Mouse (Mus musculus) spleen, adult 2 months (tissue): ENCODE results near the gene Rbm26.

ENCODE experiments used
- CTCF ChIP-seq: fragments of 200-500 bp; IDR thresholded peaks from 2 replicates; pipeline ENCODE4 v1.5.1; 2011; ENCODE audit warnings: mild to moderate bottlenecking, inconsistent platforms; ENCODE audit not compliant: insufficient read depth, insufficient read length, insufficient replicate concordance; ENCODE audit errors: extremely low read depth
- POLR2A ChIP-seq: fragments of 200-500 bp; IDR thresholded peaks from 2 replicates; pipeline ENCODE4 v1.6.1; 2011; ENCODE audit warnings: low read depth, low read length, inconsistent platforms

DNA sequence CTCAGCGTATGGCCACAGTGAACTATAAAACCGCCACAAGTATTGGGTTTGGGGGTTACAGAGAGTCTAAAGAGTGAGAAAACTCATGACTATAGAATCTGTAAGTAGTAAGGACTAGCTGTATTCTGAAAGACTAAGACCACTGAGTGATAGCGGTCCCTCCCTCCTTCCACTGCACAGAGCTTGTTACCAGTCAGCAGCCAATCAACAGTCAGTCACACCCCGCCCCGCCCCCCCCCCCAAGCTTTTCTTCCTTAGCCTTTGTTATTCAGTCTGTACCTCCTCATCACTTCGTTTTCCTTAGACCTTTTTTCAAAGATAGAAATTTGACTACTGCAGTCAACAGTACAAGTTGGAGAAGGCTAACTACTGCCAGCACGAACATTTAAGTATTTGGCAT is 1.9 kb upstream of the Rbm26 start:
- TF ChIP-seq CTCF (no peak), POLR2A (no peak)
